Mouse (Mus musculus): ENCODE measurements at regions not wholly inside any gene's neighbourhood (a gene's known extent, or its start where the extent isn't known, plus 50 kb on each side); places are given as distances from the start of the nearest gene placed in this dataset.

DNA sequence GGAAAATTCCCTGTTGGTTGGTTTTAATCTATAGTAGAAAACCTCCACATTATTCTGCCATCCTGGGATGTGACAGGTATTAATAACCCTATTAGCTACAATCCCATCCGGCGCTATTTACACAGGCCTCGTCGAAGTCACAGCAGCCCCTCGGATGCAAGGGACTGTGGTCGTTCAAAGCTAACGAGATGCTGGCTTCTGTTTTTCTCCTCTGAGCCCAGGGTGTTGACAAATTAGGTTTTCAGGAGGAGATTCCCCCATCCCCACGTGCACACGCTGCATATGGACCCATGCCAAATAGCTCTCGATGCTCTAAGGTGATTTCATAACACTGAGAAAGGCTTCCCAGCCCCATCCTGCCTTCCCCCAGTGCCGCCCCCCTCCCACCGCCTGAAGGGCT lies 188.7 kb upstream of the Nxpe4 start:
- no peak for TF ChIP-seq ZNF384 (IDR thresholded peaks at IDR 0.05; ENCODE audit: low read depth, low read length)
- TF ChIP-seq ZC3H11A (IDR thresholded peaks at IDR 0.05; ENCODE audit: borderline replicate concordance, low read depth, low read length) = no peak
- TF ChIP-seq MAFK (IDR thresholded peaks at IDR 0.05; ENCODE audit: insufficient read depth, low read depth, low read length) = no peak
